Mouse (Mus musculus) CH12.LX (cell line): ENCODE measurements around the gene Krtap11-1. TPM values are rescaled to one million over a fixed set of nuclear protein-coding genes. Genes with fewer than 3 reads are reported as not detected.

Experiments
- DNase-seq: peaks from one replicate; pipeline ENCODE4 v3.0.0-alpha.2; 2013; ENCODE audit errors: extremely low read depth
- H3K27ac ChIP-seq: 2 replicates; pipeline ENCODE4 v1.5.1; 2012; ENCODE audit warnings: low read depth, mild to moderate bottlenecking, control low read depth, moderate library complexity; ENCODE audit not compliant: insufficient read depth
- H3K27me3 ChIP-seq: replicated peaks from 2 replicates; pipeline ENCODE3; 2012; ENCODE audit warnings: inconsistent platforms
- H3K36me3 ChIP-seq, 2 experiments: replicated peaks in 1 of 2; 2 replicates each; pipeline versions ENCODE3 to v1.6.1; 2012; ENCODE audit warnings: inconsistent platforms in 1 of 2, low read length in 1 of 2, mild to moderate bottlenecking in 1 of 2, mixed read lengths in 1 of 2, moderate library complexity in 1 of 2; ENCODE audit not compliant: control insufficient read depth in 1 of 2, insufficient read depth in 1 of 2
- H3K4me1 ChIP-seq, 2 experiments: 2 replicates each; pipeline ENCODE4 v1.6.1; 2012; ENCODE audit warnings: inconsistent platforms in 1 of 2, moderate library complexity in 1 of 2; ENCODE audit not compliant: insufficient read depth in 2 of 2, control insufficient read depth in 1 of 2
- H3K4me2 ChIP-seq: 2 replicates; pipeline ENCODE4 v1.6.1; 2012; ENCODE audit warnings: low read depth, mild to moderate bottlenecking, control low read depth; ENCODE audit not compliant: poor library complexity, insufficient read depth, severe bottlenecking
- H3K4me3 ChIP-seq, 3 experiments: fragments of 150-350 bp in 1 of 3; sonication (generic) in 1 of 3; replicated peaks in 1 of 3; 2 replicates each; pipeline versions ENCODE3 to v1.5.1; 2011 to 2012; ENCODE audit warnings: low read depth in 2 of 3, low read length in 2 of 3, mild to moderate bottlenecking in 2 of 3, moderate library complexity in 2 of 3, control low read depth in 1 of 3, improper control_type of control experiment in 1 of 3, inconsistent platforms in 1 of 3, mixed read lengths in 1 of 3; ENCODE audit not compliant: poor library complexity in 1 of 3
- H3K79me2 ChIP-seq: replicated peaks from 2 replicates; pipeline ENCODE4 v1.6.1; 2012; ENCODE audit warnings: mild to moderate bottlenecking, moderate library complexity; ENCODE audit not compliant: control insufficient read depth, poor library complexity, insufficient read depth, severe bottlenecking; ENCODE audit errors: extremely low read depth
- H3K9ac ChIP-seq: 2 replicates; pipeline ENCODE4 v1.6.1; 2012; ENCODE audit warnings: low read depth, mild to moderate bottlenecking, control low read depth, moderate library complexity; ENCODE audit not compliant: insufficient read depth
- H3K9me3 ChIP-seq: replicated peaks from 2 replicates; pipeline ENCODE3; 2012; ENCODE audit warnings: low read length, inconsistent platforms, mixed read lengths
- CHD2 ChIP-seq: IDR thresholded peaks from 2 replicates; pipeline ENCODE4 v1.6.1; 2011; ENCODE audit warnings: low read length, improper control_type of control experiment
- CTCF ChIP-seq, 2 experiments: IDR thresholded peaks in 1 of 2; conservative IDR thresholded peaks in 1 of 2; 2 replicates each; pipeline ENCODE4 v1.5.1; 2011 to 2012; ENCODE audit warnings: low read depth in 2 of 2, low read length in 2 of 2, improper control_type of control experiment in 1 of 2, inconsistent platforms in 1 of 2, mild to moderate bottlenecking in 1 of 2, moderate library complexity in 1 of 2
- EP300 ChIP-seq: IDR thresholded peaks from 2 replicates; pipeline ENCODE4 v1.6.1; 2011; ENCODE audit warnings: low read length, improper control_type of control experiment
- GABPA ChIP-seq: IDR thresholded peaks from 2 replicates; pipeline ENCODE4 v1.6.1; 2012; ENCODE audit warnings: low read depth, low read length, improper control_type of control experiment, inconsistent platforms; ENCODE audit not compliant: insufficient replicate concordance
- HCFC1 ChIP-seq: IDR thresholded peaks from 2 replicates; pipeline ENCODE4 v1.6.1; 2012; ENCODE audit warnings: low read depth, mild to moderate bottlenecking, inconsistent platforms, low read length, improper control_type of control experiment
- MAFK ChIP-seq: IDR thresholded peaks from 2 replicates; pipeline ENCODE4 v1.6.1; 2011; ENCODE audit warnings: low read length, improper control_type of control experiment; ENCODE audit not compliant: insufficient replicate concordance
- MAZ ChIP-seq: IDR thresholded peaks from 2 replicates; pipeline ENCODE4 v1.6.1; 2012; ENCODE audit warnings: low read depth, mild to moderate bottlenecking, inconsistent platforms, low read length, improper control_type of control experiment, moderate library complexity
- MEF2A ChIP-seq: IDR thresholded peaks from 2 replicates; pipeline ENCODE4 v1.6.1; 2014; ENCODE audit warnings: low read depth, mild to moderate bottlenecking, inconsistent platforms, low read length, improper control_type of control experiment, borderline replicate concordance
- NELFE ChIP-seq: IDR thresholded peaks from 2 replicates; pipeline ENCODE4 v1.6.1; 2011; ENCODE audit warnings: low read depth, low read length, improper control_type of control experiment
- NRF1 ChIP-seq: IDR thresholded peaks from 2 replicates; pipeline ENCODE4 v1.6.1; 2014; ENCODE audit warnings: low read depth, mild to moderate bottlenecking, inconsistent platforms, low read length, improper control_type of control experiment, moderate library complexity
- RAD21 ChIP-seq: IDR thresholded peaks from 2 replicates; pipeline ENCODE4 v1.6.1; 2011; ENCODE audit warnings: low read depth, mild to moderate bottlenecking, low read length, improper control_type of control experiment, moderate library complexity
- RCOR1 ChIP-seq: conservative IDR thresholded peaks from 2 replicates; pipeline ENCODE4 v1.6.1; 2012; ENCODE audit warnings: low read depth, mild to moderate bottlenecking, inconsistent platforms, low read length, improper control_type of control experiment
- SIN3A ChIP-seq: IDR thresholded peaks from 2 replicates; pipeline ENCODE4 v1.6.1; 2012; ENCODE audit warnings: low read length, improper control_type of control experiment, inconsistent platforms
- UBTF ChIP-seq: IDR thresholded peaks from 2 replicates; pipeline ENCODE4 v1.6.1; 2012; ENCODE audit warnings: low read depth, mild to moderate bottlenecking, inconsistent platforms, low read length, improper control_type of control experiment, moderate library complexity
- USF2 ChIP-seq: conservative IDR thresholded peaks from 2 replicates; pipeline ENCODE4 v1.6.1; 2011; ENCODE audit warnings: low read depth, low read length, improper control_type of control experiment
- ZC3H11A ChIP-seq: IDR thresholded peaks from 2 replicates; pipeline ENCODE4 v1.6.1; 2012; ENCODE audit warnings: low read depth, mild to moderate bottlenecking, inconsistent platforms, low read length, improper control_type of control experiment
- ZKSCAN1 ChIP-seq: IDR thresholded peaks from 2 replicates; pipeline ENCODE4 v1.6.1; 2012; ENCODE audit warnings: low read depth, inconsistent platforms, low read length, improper control_type of control experiment, borderline replicate concordance
- dilution Hi-C: fragments of 300-500 bp; cut with MboI; formaldehyde crosslinking; loops from 2 replicates; pipeline ENCODE4 v1.14.3; 2020; ENCODE audit warnings: low sequenced_read_pairs; ENCODE audit not compliant: extremely low pct_unique_long_range_greater_than_20kb, extremely low pct_ligation_motif_present
- in situ Hi-C: fragments of 300-500 bp; cut with MboI; formaldehyde crosslinking; loops from 3 replicates; pipeline ENCODE4 v1.14.3; 2019; ENCODE audit warnings: low sequenced_read_pairs, low pct_ligation_motif_present, low pct_unique_long_range_greater_than_20kb, mixed read lengths
- polyA plus RNA-seq: library from polyadenylated mRNA; unstranded; fragments of >175 nt; gene quantifications from 2 replicates; pipeline ENCODE4 v1.2.1, GENCODE M21; 2012; ENCODE audit warnings: low read depth; ENCODE audit not compliant: insufficient read length
- total RNA-seq, 2 experiments: library from RNA; depleted of rRNA; stranded (reverse); fragments of 300-350 nt in 1 of 2; fragments of >200 nt in 1 of 2; gene quantifications; 2 replicates each; pipeline ENCODE4 v1.2.3; 2012 to 2014

Gene Krtap11-1
- total and polyA plus RNA-seq, 3 experiments: not detected

- H3K27ac ChIP-seq: no peak overlapping the region
- no peaks in the 10 kb centered on the region for H3K27me3 ChIP-seq
- H3K36me3 ChIP-seq: no peaks in the 10 kb centered on the region
- no peak overlapping the region for H3K9ac ChIP-seq
- peaks cover 78% of the 10 kb centered on the region for H3K9me3 ChIP-seq
- dilution Hi-C loops: no loop called here
- H3K4me3 ChIP-seq: no peak overlapping the region
- TF ChIP-seq ZKSCAN1: no peak
- TF ChIP-seq ZC3H11A: no peak
- no peak for TF ChIP-seq CHD2
- TF ChIP-seq MEF2A: no peak
- no peak for TF ChIP-seq SIN3A
- no peak for TF ChIP-seq USF2
- no peak for TF ChIP-seq EP300
- TF ChIP-seq HCFC1: no peak
- no peak for TF ChIP-seq MAFK
- TF ChIP-seq RAD21: no peak
- no peak for TF ChIP-seq NELFE
- no peak for TF ChIP-seq MAZ
- TF ChIP-seq CTCF (conservative IDR thresholded peaks at IDR 0.05 in 1 of 2, IDR thresholded peaks at IDR 0.05 in 1 of 2; ENCODE audit: low read depth in 2 of 2, low read length in 2 of 2): no peak
- TF ChIP-seq GABPA: no peak
- no peak for TF ChIP-seq RCOR1
- in situ Hi-C loops: no loop called here
- no peaks in the 10 kb centered on the region for H3K79me2 ChIP-seq
- DNase-seq: no peak
- no peaks in the 10 kb centered on the region for H3K4me1 ChIP-seq
- H3K4me2 ChIP-seq: no peak overlapping the region
These were observed 46.3 kb upstream of the Krtap11-1 start for GRCm38 (mm10) chr16:89617251-89617650.

GRCm38 (mm10) chr16:89613726-89614125 is 42.7 kb upstream of the Krtap11-1 start:
- dilution Hi-C loops (no loop called here), in situ Hi-C loops (no loop called here)
- TF ChIP-seq NRF1 (no peak), EP300 (no peak), UBTF (no peak), ZKSCAN1 (no peak), MEF2A (no peak)
- no peak for DNase-seq
- Histone ChIP-seq H3K36me3 (no peaks in the 10 kb centered on the region), H3K4me3 (no peak overlapping the region), H3K9me3 (peaks cover 76% of the 10 kb centered on the region), H3K9ac (no peak overlapping the region), H3K27me3 (no peaks in the 10 kb centered on the region), H3K4me2 (no peak overlapping the region), H3K79me2 (no peaks in the 10 kb centered on the region), H3K27ac (no peak overlapping the region), H3K4me1 (no peaks in the 10 kb centered on the region)
